Mouse (Mus musculus) CD4-positive naive resting alpha-beta T cell, adult 76 days (primary cell): ENCODE data around the gene Gm13762. TPM values are rescaled to one million over a fixed set of nuclear protein-coding genes. Genes with fewer than 3 reads are reported as not detected.

Experiments used
- total RNA-seq: library from RNA; stranded (reverse); gene quantifications from one replicate; pipeline ENCODE4 v1.2.4, GENCODE M21; 2023

The Gm13762 gene
- not detected for total RNA-seq

DNA sequence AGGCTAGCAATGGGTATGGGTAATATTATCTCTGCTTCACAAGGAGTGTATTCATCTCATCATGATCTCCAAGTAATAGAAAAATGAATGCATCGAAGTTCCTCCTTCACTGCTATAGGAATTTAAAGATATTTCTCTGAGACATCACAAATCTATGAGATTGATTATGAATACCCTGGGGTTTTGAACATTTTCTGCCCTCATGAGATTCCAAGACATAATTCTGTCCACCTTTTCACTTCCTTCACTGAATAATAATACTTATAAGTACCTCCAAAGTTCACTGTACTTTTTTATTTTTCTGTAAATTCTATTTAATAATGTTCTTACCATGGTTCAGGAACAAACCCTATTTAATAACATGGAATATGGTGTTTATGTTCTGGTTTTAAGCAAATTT lies at the start of gene Gm13762:
Gm13762 (minus strand) TSS at position 101 of the 400 bp plus-strand sequence.

DNA sequence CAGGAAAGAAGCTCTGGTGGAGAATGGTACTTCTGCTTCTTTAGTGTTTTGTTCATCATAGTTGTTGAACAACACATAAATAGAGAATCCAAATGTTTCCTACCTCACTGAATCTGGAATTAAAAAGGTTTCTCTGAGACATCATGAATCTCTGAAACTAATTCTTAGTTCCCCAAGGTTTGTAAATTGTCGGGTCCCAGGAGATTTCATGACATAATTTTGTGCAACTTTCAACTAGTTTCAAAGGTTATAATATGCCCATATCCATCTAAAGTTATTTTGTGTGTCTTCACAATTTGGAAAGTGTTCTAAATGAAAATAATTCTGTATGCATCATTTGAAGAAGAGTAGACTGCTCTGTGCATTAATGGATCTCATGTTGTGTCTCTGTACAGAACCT lies 38.2 kb upstream of the Gm13762 start, which contains the start of gene Olfr1216:
Olfr1216 (minus strand) TSS at position 101 of the 400 bp plus-strand sequence.

DNA sequence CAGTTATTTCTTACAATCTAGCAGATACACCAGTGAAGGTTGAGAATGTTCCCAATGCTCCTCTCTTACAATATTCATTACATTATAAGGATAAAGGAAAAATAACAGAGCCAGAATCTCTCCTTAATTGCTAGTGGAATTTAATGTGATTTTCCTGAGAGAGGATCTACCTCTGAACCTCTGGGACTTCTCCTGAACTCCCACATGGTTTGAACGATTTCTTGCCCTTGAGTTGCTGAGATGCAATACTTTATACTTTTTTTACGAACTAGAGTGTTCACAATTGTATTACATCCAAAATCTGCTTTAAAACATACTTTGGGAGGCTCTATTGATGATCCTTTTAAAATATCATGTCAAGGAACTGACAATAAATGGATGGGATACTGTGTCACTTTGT lies 26.8 kb upstream of the Gm13762 start, which contains the start of gene Olfr1215:
Olfr1215 (minus strand) TSS at position 101 of the 400 bp plus-strand sequence.

GRCm38 (mm10) chr2:88992553-88992952 lies 12.5 kb upstream of the Gm13762 start, which contains the start of gene Olfr1214:
TSS of gene Olfr1214 (minus strand) at chr2:88992653.

DNA sequence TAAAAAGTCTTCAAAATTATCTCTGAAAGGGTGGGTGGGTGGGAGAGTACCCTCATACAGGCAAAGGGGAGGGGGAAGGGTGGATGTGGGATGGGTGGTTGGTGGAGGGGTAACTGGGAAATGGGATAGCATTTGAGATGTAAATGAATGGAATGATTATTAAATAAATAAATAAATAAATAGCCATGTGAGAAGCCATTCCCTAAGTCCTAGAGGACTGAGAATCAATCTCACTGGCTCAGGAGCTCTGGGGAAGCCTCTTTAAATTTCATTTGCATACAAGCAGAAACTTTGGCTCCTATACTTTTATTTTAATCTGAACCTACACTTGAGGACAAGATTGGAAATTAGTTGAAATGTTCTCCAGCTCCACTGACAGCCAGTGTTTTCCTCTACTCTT lies 26.4 kb downstream of the Gm13762 start, which contains the start of gene Olfr1212:
Olfr1212 (plus strand) TSS at position 301 of the 400 bp plus-strand sequence.

GRCm38 (mm10) chr2:88938011-88938410 lies 42.1 kb downstream of the Gm13762 start, which contains the start of gene Olfr1211:
TSS of gene Olfr1211 (minus strand) at chr2:88938111.

Other genes starting within 250 kb of the Gm13762 start
- not detected for gene Olfr1197, start 247.9 kb downstream of the Gm13762 start, total RNA-seq
- gene Olfr1198, start 228.9 kb downstream of the Gm13762 start, total RNA-seq, result not detected
- gene Olfr1199, start 219.8 kb downstream of the Gm13762 start, total RNA-seq, result not detected
- not detected for gene Olfr1200, start 209.8 kb downstream of the Gm13762 start, total RNA-seq
- not detected for gene Olfr1201, start 187.2 kb downstream of the Gm13762 start, total RNA-seq
- not detected for gene Olfr1202, start 165.8 kb downstream of the Gm13762 start, total RNA-seq
- gene Olfr1205, start 150.5 kb downstream of the Gm13762 start, total RNA-seq, result not detected
- gene Olfr1204, start 131.0 kb downstream of the Gm13762 start, total RNA-seq, result not detected
- gene Olfr1206, start 117.0 kb downstream of the Gm13762 start, total RNA-seq, result not detected
- gene Olfr1208, start 78.0 kb downstream of the Gm13762 start, total RNA-seq, result not detected
- not detected for gene Olfr1209, start 65.1 kb downstream of the Gm13762 start, total RNA-seq
- not detected for gene Olfr1211, start 42.2 kb downstream of the Gm13762 start, total RNA-seq
- not detected for gene Olfr1212, start 26.3 kb downstream of the Gm13762 start, total RNA-seq
- not detected for gene Olfr1214, start 12.4 kb upstream of the Gm13762 start, total RNA-seq
- gene Olfr1215, start 26.7 kb upstream of the Gm13762 start, total RNA-seq, result not detected
- not detected for gene Olfr1216, start 38.1 kb upstream of the Gm13762 start, total RNA-seq
- gene Olfr1217, start 51.8 kb upstream of the Gm13762 start, total RNA-seq, result not detected
- not detected for gene Olfr1218, start 80.9 kb upstream of the Gm13762 start, total RNA-seq
- gene Olfr1219, start 103.2 kb upstream of the Gm13762 start, total RNA-seq, result not detected
- gene Olfr1220, start 126.6 kb upstream of the Gm13762 start, total RNA-seq, result not detected
- gene Olfr1221, start 137.0 kb upstream of the Gm13762 start, total RNA-seq, result not detected
- not detected for gene Olfr1222, start 152.8 kb upstream of the Gm13762 start, total RNA-seq
- not detected for gene Olfr1223, start 171.3 kb upstream of the Gm13762 start, total RNA-seq
- not detected for gene Olfr1224-ps1, start 183.8 kb upstream of the Gm13762 start, total RNA-seq
- not detected for gene Olfr1225, start 194.4 kb upstream of the Gm13762 start, total RNA-seq
- gene Olfr1226, start 219.8 kb upstream of the Gm13762 start, total RNA-seq, result not detected